Mouse (Mus musculus): ENCODE measurements at regions not wholly inside any gene's neighbourhood (a gene's known extent, or its start where the extent isn't known, plus 50 kb on each side); places are given as distances from the start of the nearest gene placed in this dataset.

DNA sequence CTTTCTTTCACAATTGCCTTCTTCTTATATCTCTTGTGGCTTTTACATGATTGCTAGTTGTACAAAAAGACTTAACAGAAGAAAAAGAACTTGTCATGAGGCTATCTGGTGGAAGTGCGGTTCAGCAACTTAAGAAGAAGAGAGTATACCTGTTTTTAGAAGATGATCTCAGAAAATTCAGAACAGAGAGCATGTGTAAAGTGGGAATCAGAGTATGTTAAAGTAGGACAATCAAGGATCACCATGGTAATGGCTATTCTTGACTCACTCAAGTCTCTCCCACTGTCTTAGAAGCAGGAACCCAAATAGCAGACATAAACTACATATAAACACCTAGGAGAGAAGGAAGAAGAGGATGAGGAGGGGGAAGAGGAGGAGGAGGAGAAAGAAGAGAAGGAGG lies 857.9 kb upstream of the Nr2f1 start:
- no peaks in the 10 kb centered on the region for H3K36me3 ChIP-seq (ENCODE audit: control insufficient read depth, insufficient read depth, low read length)
- no peaks in the 10 kb centered on the region for H3K4me1 ChIP-seq (ENCODE audit: control insufficient read depth, insufficient read depth, low read length)
- no peaks in the 10 kb centered on the region for H3K27me3 ChIP-seq (ENCODE audit: control insufficient read depth, insufficient read depth, low read length)
- H3K79me2 ChIP-seq (replicated peaks; ENCODE audit: control insufficient read depth, insufficient read depth, low read length), result no peaks in the 10 kb centered on the region
- H3K27ac ChIP-seq, result no peak overlapping the region
- H3K9ac ChIP-seq (ENCODE audit: low read depth, low read length), result no peak overlapping the region
- no peak overlapping the region for H3K4me3 ChIP-seq
- intact Hi-C loops (cut with DNase I), result no loop called here
- no peak for DNase-seq
- 78% methylated on average over 1 of the region's 1 CpGs for WGBS
- TF ChIP-seq CTCF (IDR thresholded peaks at IDR 0.05) (no peak), POLR2A (IDR thresholded peaks at IDR 0.05; ENCODE audit: insufficient read depth, low read depth, low read length) (no peak), EP300 (IDR thresholded peaks at IDR 0.05; ENCODE audit: insufficient read depth, low read depth, low read length) (no peak)

DNA sequence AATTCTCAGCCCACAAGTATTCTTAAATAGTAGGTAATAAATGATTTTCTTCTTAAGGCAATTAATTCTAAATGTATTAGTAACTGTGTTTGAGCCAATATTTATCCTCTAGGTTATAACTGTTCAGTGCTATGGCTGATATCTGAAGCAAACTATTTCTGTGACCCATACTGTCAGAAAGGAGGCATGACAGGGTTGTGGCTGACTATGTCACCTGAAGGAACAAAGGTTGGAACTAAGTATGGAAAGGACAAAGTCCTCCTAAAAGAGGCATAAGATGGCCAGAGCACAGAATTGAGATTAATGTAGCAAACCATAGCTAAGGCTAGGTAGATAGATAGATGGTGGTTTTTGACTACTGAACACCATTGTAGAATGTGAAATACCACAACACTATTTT lies 854.9 kb upstream of the Nr2f1 start:
- DNase-seq, result no peak

GRCm38 (mm10) chr13:79053428-79053827 lies 853.9 kb upstream of the Nr2f1 start:
- 71% methylated on average over 1 of the region's 1 CpGs for WGBS
- Histone ChIP-seq H3K27me3 (ENCODE audit: control insufficient read depth, insufficient read depth, low read length) (no peaks in the 10 kb centered on the region), H3K27ac (no peak overlapping the region), H3K79me2 (replicated peaks; ENCODE audit: control insufficient read depth, insufficient read depth, low read length) (no peaks in the 10 kb centered on the region), H3K4me3 (no peak overlapping the region), H3K9ac (ENCODE audit: low read depth, low read length) (no peak overlapping the region), H3K4me1 (ENCODE audit: control insufficient read depth, insufficient read depth, low read length) (no peaks in the 10 kb centered on the region), H3K36me3 (ENCODE audit: control insufficient read depth, insufficient read depth, low read length) (no peaks in the 10 kb centered on the region)
- no peak for DNase-seq
- no peak for TF ChIP-seq POLR2A (IDR thresholded peaks at IDR 0.05; ENCODE audit: insufficient read depth, low read depth, low read length)
- no peak for TF ChIP-seq EP300 (IDR thresholded peaks at IDR 0.05; ENCODE audit: insufficient read depth, low read depth, low read length)
- TF ChIP-seq CTCF (IDR thresholded peaks at IDR 0.05), result no peak
- intact Hi-C loops (cut with DNase I), result no loop called here

More for the DNA sequence above, 854.9 kb upstream of the Nr2f1 start:
- H3K36me3 ChIP-seq (ENCODE audit: control insufficient read depth, insufficient read depth, low read length), result no peaks in the 10 kb centered on the region
- no peaks in the 10 kb centered on the region for H3K27me3 ChIP-seq (ENCODE audit: control insufficient read depth, insufficient read depth, low read length)
- H3K27ac ChIP-seq, result no peak overlapping the region
- H3K4me3 ChIP-seq, result no peak overlapping the region
- intact Hi-C loops (cut with DNase I), result no loop called here
- H3K4me1 ChIP-seq (ENCODE audit: control insufficient read depth, insufficient read depth, low read length), result no peaks in the 10 kb centered on the region
- no peak overlapping the region for H3K9ac ChIP-seq (ENCODE audit: low read depth, low read length)
- TF ChIP-seq EP300 (IDR thresholded peaks at IDR 0.05; ENCODE audit: insufficient read depth, low read depth, low read length) (no peak), POLR2A (IDR thresholded peaks at IDR 0.05; ENCODE audit: insufficient read depth, low read depth, low read length) (no peak), CTCF (IDR thresholded peaks at IDR 0.05) (no peak)
- H3K79me2 ChIP-seq (replicated peaks; ENCODE audit: control insufficient read depth, insufficient read depth, low read length), result no peaks in the 10 kb centered on the region

GRCm38 (mm10) chr13:79047240-79047639 lies 847.7 kb upstream of the Nr2f1 start:
- H3K36me3 ChIP-seq (ENCODE audit: control insufficient read depth, insufficient read depth, low read length), result no peaks in the 10 kb centered on the region
- H3K79me2 ChIP-seq (replicated peaks; ENCODE audit: control insufficient read depth, insufficient read depth, low read length), result no peaks in the 10 kb centered on the region
- WGBS, result 87% methylated on average over 1 of the region's 1 CpGs
- no peak overlapping the region for H3K27ac ChIP-seq
- no peak overlapping the region for H3K9ac ChIP-seq (ENCODE audit: low read depth, low read length)
- intact Hi-C loops (cut with DNase I), result no loop called here
- no peaks in the 10 kb centered on the region; the same call in 1 of the 2 replicates for H3K4me1 ChIP-seq (ENCODE audit: control insufficient read depth, insufficient read depth, low read length)
- no peak for DNase-seq
- TF ChIP-seq EP300 (IDR thresholded peaks at IDR 0.05; ENCODE audit: insufficient read depth, low read depth, low read length) (no peak), CTCF (IDR thresholded peaks at IDR 0.05) (no peak), POLR2A (IDR thresholded peaks at IDR 0.05; ENCODE audit: insufficient read depth, low read depth, low read length) (no peak)
- H3K4me3 ChIP-seq, result no peak overlapping the region
- H3K27me3 ChIP-seq (ENCODE audit: control insufficient read depth, insufficient read depth, low read length), result no peaks in the 10 kb centered on the region

DNA sequence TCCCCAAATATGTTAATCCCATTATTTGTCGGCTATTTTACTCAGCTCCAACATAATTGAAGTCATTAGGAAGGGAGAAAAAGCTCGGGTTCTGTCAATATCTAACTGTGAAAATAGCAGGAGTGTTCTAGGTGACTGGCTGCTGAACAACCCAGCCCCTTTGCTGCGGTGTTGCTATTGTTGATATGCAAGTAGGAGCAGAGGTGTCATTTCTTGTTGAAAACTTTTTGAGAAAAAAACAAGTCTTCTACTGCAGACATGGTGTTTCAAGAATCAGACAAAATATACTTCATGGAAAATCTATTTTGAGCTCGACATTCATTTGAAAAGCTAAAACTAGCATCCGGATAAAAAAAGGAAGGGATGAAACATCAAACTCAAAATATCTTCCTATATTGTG lies 845.1 kb upstream of the Nr2f1 start:
- Histone ChIP-seq H3K4me1 (ENCODE audit: control insufficient read depth, insufficient read depth, low read length) (no peaks in the 10 kb centered on the region; the same call in 1 of the 2 replicates), H3K36me3 (ENCODE audit: control insufficient read depth, insufficient read depth, low read length) (no peaks in the 10 kb centered on the region), H3K27ac (0 out of 2 replicates have a peak overlapping the region, but pooled peaks have one; percentile 1), H3K9ac (ENCODE audit: low read depth, low read length) (no peak overlapping the region), H3K4me3 (no peak overlapping the region), H3K79me2 (replicated peaks; ENCODE audit: control insufficient read depth, insufficient read depth, low read length) (no peaks in the 10 kb centered on the region), H3K27me3 (ENCODE audit: control insufficient read depth, insufficient read depth, low read length) (no peaks in the 10 kb centered on the region)
- no peak for TF ChIP-seq CTCF (IDR thresholded peaks at IDR 0.05)
- TF ChIP-seq EP300 (IDR thresholded peaks at IDR 0.05; ENCODE audit: insufficient read depth, low read depth, low read length), result no peak
- TF ChIP-seq POLR2A (IDR thresholded peaks at IDR 0.05; ENCODE audit: insufficient read depth, low read depth, low read length), result no peak
- no peak for DNase-seq
- intact Hi-C loops (cut with DNase I), result no loop called here
- WGBS, result 34% methylated on average over 5 of the region's 5 CpGs

DNA sequence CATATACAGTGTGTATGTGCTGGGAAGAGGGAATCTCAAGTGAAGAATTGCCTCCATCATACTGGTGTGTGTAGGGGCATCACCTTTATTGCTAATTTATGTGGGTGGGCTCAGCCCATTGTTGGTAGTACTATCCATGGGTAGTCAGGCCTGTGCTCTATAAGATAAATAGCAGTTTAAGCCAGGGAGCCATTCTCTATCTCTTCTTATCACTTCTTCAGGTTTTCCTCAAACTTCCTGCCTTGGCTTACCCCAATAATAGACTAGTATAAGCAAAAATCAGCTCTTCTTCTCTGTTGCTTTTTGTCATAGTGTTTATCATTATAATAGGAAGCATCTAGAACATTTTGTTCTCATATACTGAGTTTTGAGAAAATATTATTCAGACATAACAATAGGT lies 838.3 kb upstream of the Nr2f1 start:
- no peaks in the 10 kb centered on the region for H3K27me3 ChIP-seq (ENCODE audit: control insufficient read depth, insufficient read depth, low read length)
- peaks cover 1% of the 10 kb centered on the region; the same call in 1 of the 2 replicates for H3K4me1 ChIP-seq (ENCODE audit: control insufficient read depth, insufficient read depth, low read length)
- DNase-seq, result no peak
- no peaks in the 10 kb centered on the region for H3K79me2 ChIP-seq (replicated peaks; ENCODE audit: control insufficient read depth, insufficient read depth, low read length)
- H3K27ac ChIP-seq, result no peak overlapping the region
- TF ChIP-seq CTCF (IDR thresholded peaks at IDR 0.05) (no peak), EP300 (IDR thresholded peaks at IDR 0.05; ENCODE audit: insufficient read depth, low read depth, low read length) (no peak), POLR2A (IDR thresholded peaks at IDR 0.05; ENCODE audit: insufficient read depth, low read depth, low read length) (no peak)
- intact Hi-C loops (cut with DNase I), result loop anchor here (10.0 kb wide), 1 partner anchor 833 kb away; no protein-coding TSS in a partner anchor
- no peak overlapping the region for H3K9ac ChIP-seq (ENCODE audit: low read depth, low read length)
- H3K36me3 ChIP-seq (ENCODE audit: control insufficient read depth, insufficient read depth, low read length), result peaks cover 2% of the 10 kb centered on the region; the same call in 1 of the 2 replicates
- no peak overlapping the region for H3K4me3 ChIP-seq

Data from heart, adult 2 months (tissue).